Mouse (Mus musculus) embryonic facial prominence, embryonic 14.5 days (tissue): Measurements from ENCODE around the gene Nfia. TPM values are rescaled to one million over a fixed set of nuclear protein-coding genes. Genes with fewer than 3 reads are reported as not detected.

Experiments used
- ATAC-seq: fragments of 200-750 bp; cut with Nextera tagmentation; 2 replicates; pipeline ENCODE4 v1.8.0; 2017; ENCODE audit warnings: low read depth, moderate number of reproducible peaks, moderate TSS enrichment
- DNase-seq: peaks from one replicate; pipeline ENCODE4 v3.0.0-alpha.2; 2015; ENCODE audit warnings: low spot score
- H3K27ac ChIP-seq: fragments of 300-500 bp; sonication (generic); replicated peaks from 2 replicates; pipeline ENCODE4 v1.5.1; 2014; ENCODE audit warnings: low read depth, mild to moderate bottlenecking, low read length, moderate library complexity
- H3K27me3 ChIP-seq: fragments of 300-500 bp; sonication (generic); replicated peaks from 2 replicates; pipeline ENCODE4 v1.6.1; 2014; ENCODE audit warnings: low read length; ENCODE audit not compliant: control insufficient read depth, insufficient read depth
- H3K36me3 ChIP-seq: fragments of 300-500 bp; sonication (generic); 2 replicates; pipeline ENCODE4 v1.6.1; 2014; ENCODE audit warnings: low read length, mixed read lengths; ENCODE audit not compliant: control insufficient read depth, insufficient read depth
- H3K4me1 ChIP-seq: fragments of 300-500 bp; sonication (generic); 2 replicates; pipeline ENCODE4 v1.6.1; 2014; ENCODE audit warnings: antibody characterized with exemption, low read length; ENCODE audit not compliant: control insufficient read depth, insufficient read depth
- H3K4me2 ChIP-seq: fragments of 300-500 bp; sonication (generic); 2 replicates; pipeline ENCODE4 v1.6.1; 2014; ENCODE audit warnings: low read depth, mild to moderate bottlenecking, low read length, moderate library complexity, mixed read lengths
- H3K4me3 ChIP-seq: fragments of 300-500 bp; sonication (generic); 2 replicates; pipeline ENCODE4 v1.5.1; 2014; ENCODE audit warnings: low read depth, mild to moderate bottlenecking, low read length
- H3K9ac ChIP-seq: fragments of 300-500 bp; sonication (generic); 2 replicates; pipeline ENCODE4 v1.6.1; 2014; ENCODE audit warnings: low read depth, mild to moderate bottlenecking, low read length, moderate library complexity, mixed read lengths
- H3K9me3 ChIP-seq: fragments of 300-500 bp; sonication (generic); 2 replicates; pipeline ENCODE4 v1.6.1; 2016; ENCODE audit warnings: low read length; ENCODE audit not compliant: control insufficient read depth
- WGBS: fragments of 180-500 bp; shearing (Covaris S2); extraction: QIAGEN DNeasy Blood & Tissue Kit; methylation state at CpG from one replicate; pipeline ENCODE4 v1.1.7; 2014; 5-methylcytosine and 5-hydroxymethylcytosine counted together
- polyA plus RNA-seq: library from polyadenylated mRNA; unstranded; fragments of >200 nt; fragmentation: Nextera tagmentation; extraction: Ambion mirVana; gene quantifications from 2 replicates; pipeline ENCODE4 v1.2.1, GENCODE M21; 2014

Gene Nfia
- polyA plus RNA-seq, 1 experiment from 2014 or later, result 61.7 TPM

- Histone ChIP-seq H3K4me2 (no peak overlapping the region), H3K9me3 (no peaks in the 10 kb centered on the region), H3K4me1 (peaks cover 43% of the 10 kb centered on the region), H3K36me3 (no peaks in the 10 kb centered on the region), H3K27me3 (no peaks in the 10 kb centered on the region), H3K4me3 (no peak overlapping the region), H3K9ac (no peak overlapping the region), H3K27ac (no peak overlapping the region)
- ATAC-seq (peak; percentile 64), DNase-seq (peak; percentile 77)
- 59% methylated on average over 5 of the region's 5 CpGs for WGBS
Observed at GRCm38 (mm10) chr4:97926607-97927308, 154.2 kb downstream of the Nfia start.

DNA sequence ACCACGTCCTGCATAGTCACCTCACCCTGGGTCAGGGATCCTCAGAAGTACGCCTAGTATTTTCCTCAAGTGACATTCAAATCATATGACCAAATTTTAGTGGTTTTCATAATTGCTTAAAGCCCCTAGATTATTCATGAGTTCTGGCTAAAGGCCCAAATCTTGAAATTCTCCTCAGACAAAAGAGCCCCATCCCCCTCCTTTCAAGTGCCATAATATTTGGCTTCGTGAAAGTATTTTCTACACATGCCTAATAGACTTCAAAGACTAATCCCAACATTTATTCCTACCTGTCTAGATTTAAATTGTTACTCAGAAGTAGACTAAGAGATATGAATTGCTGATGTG lies 154.7 kb downstream of the Nfia start:
- no peak overlapping the region for H3K27ac ChIP-seq
- 51% methylated on average over 3 of the region's 3 CpGs for WGBS
- peaks cover 43% of the 10 kb centered on the region for H3K4me1 ChIP-seq

GRCm38 (mm10) chr4:97936371-97936770 lies 163.8 kb downstream of the Nfia start:
- Histone ChIP-seq H3K36me3 (no peaks in the 10 kb centered on the region), H3K4me2 (no peak overlapping the region), H3K27ac (no peak overlapping the region), H3K27me3 (no peaks in the 10 kb centered on the region), H3K4me3 (no peak overlapping the region), H3K9me3 (no peaks in the 10 kb centered on the region), H3K4me1 (peaks cover 31% of the 10 kb centered on the region), H3K9ac (no peak overlapping the region)
- ATAC-seq, result no peak
- DNase-seq, result no peak
- 94% methylated on average over 2 of the region's 2 CpGs for WGBS

More for the DNA sequence above, 154.7 kb downstream of the Nfia start:
- Histone ChIP-seq H3K9ac (no peak overlapping the region), H3K4me2 (no peak overlapping the region), H3K9me3 (no peaks in the 10 kb centered on the region), H3K27me3 (no peaks in the 10 kb centered on the region), H3K4me3 (no peak overlapping the region), H3K36me3 (no peaks in the 10 kb centered on the region)
- ATAC-seq (no peak), DNase-seq (no peak)

GRCm38 (mm10) chr4:97936912-97937311 lies 164.4 kb downstream of the Nfia start:
- Histone ChIP-seq H3K9me3 (no peaks in the 10 kb centered on the region), H3K4me1 (peaks cover 31% of the 10 kb centered on the region), H3K4me2 (no peak overlapping the region), H3K36me3 (no peaks in the 10 kb centered on the region), H3K27me3 (no peaks in the 10 kb centered on the region), H3K27ac (no peak overlapping the region), H3K4me3 (no peak overlapping the region), H3K9ac (no peak overlapping the region)
- DNase-seq (no peak), ATAC-seq (no peak)
- 48% methylated on average over 3 of the region's 3 CpGs for WGBS

DNA sequence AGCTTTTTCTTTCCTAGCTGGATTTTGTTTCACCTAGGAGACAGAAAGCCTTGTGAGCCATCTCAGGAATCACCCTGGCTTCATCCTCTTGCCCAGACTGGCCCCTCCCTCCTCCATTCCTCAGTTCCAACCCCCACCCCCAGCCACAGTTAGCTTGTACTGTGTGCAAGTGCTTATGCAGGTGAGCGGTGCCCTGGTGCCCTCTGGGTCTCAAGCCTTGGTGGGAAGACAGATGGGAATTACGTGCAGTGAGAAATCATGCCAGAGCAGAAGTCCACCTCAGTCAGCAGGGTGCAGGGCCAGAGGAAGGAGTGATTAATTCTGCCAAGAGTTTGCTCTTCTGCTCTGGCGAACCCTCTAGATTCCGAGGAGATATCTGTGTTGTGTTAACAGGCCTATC lies 167.0 kb downstream of the Nfia start:
- H3K4me3 ChIP-seq, result no peak overlapping the region
- no peak overlapping the region for H3K4me2 ChIP-seq
- 64% methylated on average over 4 of the region's 4 CpGs for WGBS
- 0 out of 2 replicates have a peak, but pooled peaks cover 6% of the 10 kb centered on the region for H3K36me3 ChIP-seq
- H3K9me3 ChIP-seq, result no peaks in the 10 kb centered on the region
- DNase-seq (no peak), ATAC-seq (no peak; the same call in 1 of the 2 replicates)
- peaks cover 34% of the 10 kb centered on the region for H3K4me1 ChIP-seq
- peak overlapping the region; percentile 39; the same call in 1 of the 2 replicates for H3K27ac ChIP-seq
- H3K27me3 ChIP-seq, result no peaks in the 10 kb centered on the region
- H3K9ac ChIP-seq, result no peak overlapping the region

DNA sequence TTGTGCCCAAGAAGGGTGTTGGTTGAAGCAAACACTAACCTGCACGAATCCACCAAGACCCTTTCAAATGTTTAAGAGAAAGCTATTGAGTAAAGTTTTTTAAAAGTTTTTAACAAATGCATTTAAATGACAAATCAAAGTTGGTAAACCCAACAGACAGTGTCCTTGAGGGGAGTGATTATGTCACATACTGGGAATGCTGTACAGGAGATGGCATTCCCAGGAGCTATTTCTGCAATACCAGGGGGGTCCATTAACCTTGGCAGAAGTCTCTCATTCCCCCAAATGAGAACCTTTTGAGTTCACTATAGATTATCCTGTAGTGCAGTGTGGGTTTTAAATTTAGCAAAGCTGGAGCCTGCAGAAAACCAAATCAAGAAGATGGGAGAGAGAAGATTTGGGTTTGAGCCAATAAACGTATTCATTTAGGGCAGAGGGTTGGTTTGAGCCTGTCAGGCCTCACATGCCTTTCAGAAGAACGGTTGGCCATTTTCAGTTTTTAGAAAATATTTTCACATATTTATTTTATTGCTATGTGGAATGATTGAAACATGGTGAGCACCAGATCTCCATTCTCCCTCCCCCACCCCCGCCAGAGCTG lies 167.5 kb downstream of the Nfia start:
- no peak overlapping the region for H3K9ac ChIP-seq
- no peak for ATAC-seq
- 0 out of 2 replicates have a peak, but pooled peaks cover 6% of the 10 kb centered on the region for H3K36me3 ChIP-seq
- no peaks in the 10 kb centered on the region for H3K9me3 ChIP-seq
- peak overlapping the region; percentile 39 for H3K27ac ChIP-seq
- no peak overlapping the region for H3K4me2 ChIP-seq
- WGBS, result 68% methylated on average over 4 of the region's 4 CpGs
- H3K27me3 ChIP-seq, result no peaks in the 10 kb centered on the region
- no peak for DNase-seq
- H3K4me3 ChIP-seq, result no peak overlapping the region
- peaks cover 34% of the 10 kb centered on the region for H3K4me1 ChIP-seq

DNA sequence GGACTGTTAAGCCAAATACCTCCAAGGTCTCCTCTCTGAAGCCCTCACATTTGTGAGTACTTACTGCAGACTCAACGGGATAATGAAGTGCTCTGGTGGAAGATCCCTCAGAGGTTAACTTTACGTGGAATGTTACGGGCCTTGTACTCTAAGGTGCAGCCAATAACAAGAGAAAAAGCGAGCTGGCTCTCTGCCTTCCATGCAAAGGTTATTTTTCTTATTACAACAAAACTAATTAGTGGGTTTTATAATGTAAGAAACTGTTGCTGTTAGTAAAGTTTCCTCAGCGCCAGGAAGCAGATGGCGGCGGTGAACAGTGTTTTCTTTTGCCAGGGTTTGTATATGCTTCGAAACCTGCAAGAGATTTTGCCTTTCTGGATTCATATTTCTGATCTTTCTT lies 169.1 kb downstream of the Nfia start:
- ATAC-seq (no peak), DNase-seq (peak; percentile 53)
- Histone ChIP-seq H3K27ac (peak overlapping the region; percentile 58), H3K4me1 (peaks cover 26% of the 10 kb centered on the region), H3K36me3 (0 out of 2 replicates have a peak, but pooled peaks cover 6% of the 10 kb centered on the region), H3K4me2 (no peak overlapping the region), H3K4me3 (no peak overlapping the region), H3K27me3 (no peaks in the 10 kb centered on the region), H3K9ac (no peak overlapping the region), H3K9me3 (no peaks in the 10 kb centered on the region)
- 42% methylated on average over 8 of the region's 8 CpGs for WGBS

DNA sequence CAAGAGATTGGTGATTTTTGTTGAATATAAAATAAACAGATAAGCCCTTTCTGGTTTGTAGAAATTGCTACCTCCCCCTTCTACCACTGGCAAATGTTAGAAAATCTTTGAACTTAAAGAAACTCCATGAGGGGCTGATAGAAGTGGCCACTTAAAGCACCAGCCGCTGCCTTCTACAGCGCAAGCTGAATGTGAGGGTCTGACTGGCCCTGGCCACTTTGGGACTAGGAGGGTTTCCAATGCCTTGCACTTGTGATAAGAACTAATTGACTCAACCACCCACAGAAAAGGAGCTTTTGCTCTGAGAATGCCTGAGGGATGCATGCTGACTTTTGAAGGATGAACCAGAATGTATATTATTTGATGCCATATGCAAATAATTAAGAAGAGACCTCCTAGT lies 171.8 kb downstream of the Nfia start:
- peaks cover 19% of the 10 kb centered on the region for H3K4me1 ChIP-seq
- no peak overlapping the region for H3K4me3 ChIP-seq
- H3K4me2 ChIP-seq, result no peak overlapping the region
- H3K9ac ChIP-seq, result no peak overlapping the region
- 54% methylated on average over 2 of the region's 2 CpGs for WGBS
- no peak overlapping the region for H3K27ac ChIP-seq
- ATAC-seq (no peak), DNase-seq (no peak)
- H3K36me3 ChIP-seq, result 0 out of 2 replicates have a peak, but pooled peaks cover 6% of the 10 kb centered on the region
- no peaks in the 10 kb centered on the region for H3K9me3 ChIP-seq
- H3K27me3 ChIP-seq, result no peaks in the 10 kb centered on the region

GRCm38 (mm10) chr4:97947484-97947883 lies 174.9 kb downstream of the Nfia start:
- H3K27me3 ChIP-seq, result no peaks in the 10 kb centered on the region
- no peak for DNase-seq
- H3K36me3 ChIP-seq, result 0 out of 2 replicates have a peak, but pooled peaks cover 6% of the 10 kb centered on the region
- no peak for ATAC-seq
- H3K4me2 ChIP-seq, result no peak overlapping the region
- peaks cover 20% of the 10 kb centered on the region for H3K4me1 ChIP-seq
- no peak overlapping the region for H3K9ac ChIP-seq
- 87% methylated on average over 5 of the region's 5 CpGs for WGBS
- no peak overlapping the region for H3K4me3 ChIP-seq
- no peak overlapping the region; the same call in 1 of the 2 replicates for H3K27ac ChIP-seq
- no peaks in the 10 kb centered on the region for H3K9me3 ChIP-seq
